Mouse (Mus musculus) neural tube, embryonic 14.5 days (tissue): ENCODE measurements at regions not wholly inside any gene's neighbourhood (a gene's known extent, or its start where the extent isn't known, plus 50 kb on each side); places are given as distances from the start of the nearest gene placed in this dataset.

Source experiments
- ATAC-seq: fragments of 200-750 bp; cut with Nextera tagmentation; 2 replicates; pipeline ENCODE4 v1.8.0; 2017; ENCODE audit warnings: low read depth, mild to moderate bottlenecking, moderate TSS enrichment, moderate library complexity
- H3K27ac ChIP-seq: fragments of 300-500 bp; sonication (generic); 2 replicates; pipeline ENCODE4 v1.5.1; 2014; ENCODE audit warnings: low read depth, mild to moderate bottlenecking, control low read depth, low read length, moderate library complexity, mixed read lengths
- H3K27me3 ChIP-seq: fragments of 300-500 bp; sonication (generic); 2 replicates; pipeline ENCODE4 v1.6.1; 2014; ENCODE audit warnings: low read length; ENCODE audit not compliant: control insufficient read depth, insufficient read depth
- H3K36me3 ChIP-seq: fragments of 300-500 bp; sonication (generic); 2 replicates; pipeline ENCODE4 v1.6.1; 2014; ENCODE audit warnings: low read length, mixed read lengths; ENCODE audit not compliant: control insufficient read depth, insufficient read depth
- H3K4me1 ChIP-seq: fragments of 300-500 bp; sonication (generic); 2 replicates; pipeline ENCODE4 v1.6.1; 2014; ENCODE audit warnings: low read length; ENCODE audit not compliant: control insufficient read depth, insufficient read depth
- H3K4me2 ChIP-seq: fragments of 300-500 bp; sonication (generic); 2 replicates; pipeline ENCODE4 v1.6.1; 2014; ENCODE audit warnings: mild to moderate bottlenecking, low read depth, low read length, control low read depth
- H3K4me3 ChIP-seq: fragments of 300-500 bp; sonication (generic); 2 replicates; pipeline ENCODE4 v1.5.1; 2014; ENCODE audit warnings: low read depth, low read length, control low read depth, mixed read lengths
- H3K9ac ChIP-seq: fragments of 300-500 bp; sonication (generic); replicated peaks from 2 replicates; pipeline ENCODE4 v1.6.1; 2014; ENCODE audit warnings: low read depth, mild to moderate bottlenecking, control low read depth, low read length, mixed read lengths
- H3K9me3 ChIP-seq: fragments of 300-500 bp; sonication (generic); 2 replicates; pipeline ENCODE4 v1.6.1; 2016; ENCODE audit warnings: low read length; ENCODE audit not compliant: control insufficient read depth
- WGBS: fragments of 180-500 bp; shearing (Covaris S2); extraction: QIAGEN DNeasy Blood & Tissue Kit; methylation state at CpG from one replicate; pipeline ENCODE4 v1.1.7; 2014; 5-methylcytosine and 5-hydroxymethylcytosine counted together

- Histone ChIP-seq H3K4me3 (no peak overlapping the region), H3K36me3 (no peaks in the 10 kb centered on the region), H3K4me2 (no peak overlapping the region), H3K27ac (no peak overlapping the region), H3K27me3 (no peaks in the 10 kb centered on the region), H3K4me1 (no peaks in the 10 kb centered on the region), H3K9ac (no peak overlapping the region), H3K9me3 (no peaks in the 10 kb centered on the region)
- ATAC-seq: no peak
Measured at GRCm38 (mm10) chr3:53981585-53981984, 118.0 kb upstream of the Ufm1 start.

- Histone ChIP-seq H3K27ac (no peak overlapping the region), H3K27me3 (no peaks in the 10 kb centered on the region), H3K4me1 (no peaks in the 10 kb centered on the region), H3K36me3 (no peaks in the 10 kb centered on the region), H3K9ac (no peak overlapping the region), H3K9me3 (no peaks in the 10 kb centered on the region), H3K4me2 (no peak overlapping the region), H3K4me3 (no peak overlapping the region)
- no peak for ATAC-seq
- 87% methylated on average over 5 of the region's 5 CpGs for WGBS
Measured at GRCm38 (mm10) chr3:53977379-53978080, 113.9 kb upstream of the Ufm1 start.

- Histone ChIP-seq H3K9ac (no peak overlapping the region), H3K4me3 (no peak overlapping the region), H3K27me3 (no peaks in the 10 kb centered on the region), H3K4me2 (no peak overlapping the region), H3K9me3 (no peaks in the 10 kb centered on the region), H3K4me1 (no peaks in the 10 kb centered on the region), H3K27ac (no peak overlapping the region), H3K36me3 (no peaks in the 10 kb centered on the region)
- WGBS: 44% methylated on average over 10 of the region's 10 CpGs
- ATAC-seq: no peak
Measured at GRCm38 (mm10) chr3:53974905-53975551, 111.4 kb upstream of the Ufm1 start.

- Histone ChIP-seq H3K9ac (no peak overlapping the region), H3K4me3 (no peak overlapping the region), H3K9me3 (no peaks in the 10 kb centered on the region), H3K4me2 (no peak overlapping the region), H3K4me1 (no peaks in the 10 kb centered on the region), H3K27me3 (no peaks in the 10 kb centered on the region), H3K36me3 (no peaks in the 10 kb centered on the region), H3K27ac (no peak overlapping the region)
- no peak for ATAC-seq
- 22% methylated on average over 5 of the region's 5 CpGs for WGBS
Measured at GRCm38 (mm10) chr3:53969000-53969641, 105.5 kb upstream of the Ufm1 start.

GRCm38 (mm10) chr3:53965142-53965541 lies 101.5 kb upstream of the Ufm1 start:
- no peak for ATAC-seq
- H3K9me3 ChIP-seq: no peaks in the 10 kb centered on the region
- no peak overlapping the region for H3K4me3 ChIP-seq
- H3K27ac ChIP-seq: no peak overlapping the region
- H3K4me1 ChIP-seq: no peaks in the 10 kb centered on the region
- no peaks in the 10 kb centered on the region for H3K36me3 ChIP-seq
- WGBS: 67% methylated on average over 5 of the region's 5 CpGs
- no peaks in the 10 kb centered on the region for H3K27me3 ChIP-seq
- no peak overlapping the region for H3K4me2 ChIP-seq
- H3K9ac ChIP-seq: no peak overlapping the region

- H3K36me3 ChIP-seq: no peaks in the 10 kb centered on the region
- no peaks in the 10 kb centered on the region for H3K27me3 ChIP-seq
- H3K27ac ChIP-seq: no peak overlapping the region
- H3K4me1 ChIP-seq: no peaks in the 10 kb centered on the region
- H3K4me2 ChIP-seq: no peak overlapping the region
- no peaks in the 10 kb centered on the region for H3K9me3 ChIP-seq
- no peak for ATAC-seq
- 97% methylated on average over 2 of the region's 2 CpGs for WGBS
- no peak overlapping the region for H3K4me3 ChIP-seq
- H3K9ac ChIP-seq: no peak overlapping the region
Measured at GRCm38 (mm10) chr3:53953801-53954200, 90.2 kb upstream of the Ufm1 start.

- no peak overlapping the region for H3K4me2 ChIP-seq
- H3K27me3 ChIP-seq: no peaks in the 10 kb centered on the region
- no peaks in the 10 kb centered on the region for H3K9me3 ChIP-seq
- H3K27ac ChIP-seq: no peak overlapping the region
- 89% methylated on average over 3 of the region's 3 CpGs for WGBS
- no peak overlapping the region for H3K4me3 ChIP-seq
- H3K4me1 ChIP-seq: no peaks in the 10 kb centered on the region
- no peak overlapping the region for H3K9ac ChIP-seq
- ATAC-seq: no peak
- no peaks in the 10 kb centered on the region for H3K36me3 ChIP-seq
Measured at GRCm38 (mm10) chr3:53939684-53940189, 76.1 kb upstream of the Ufm1 start.

- Histone ChIP-seq H3K36me3 (no peaks in the 10 kb centered on the region), H3K4me1 (no peaks in the 10 kb centered on the region), H3K4me2 (no peak overlapping the region), H3K27ac (no peak overlapping the region), H3K27me3 (no peaks in the 10 kb centered on the region), H3K9me3 (no peaks in the 10 kb centered on the region), H3K9ac (no peak overlapping the region), H3K4me3 (no peak overlapping the region)
- 83% methylated on average over 6 of the region's 6 CpGs for WGBS
- ATAC-seq: no peak
Measured at GRCm38 (mm10) chr3:53931745-53932144, 68.1 kb upstream of the Ufm1 start.

- WGBS: 92% methylated on average over 2 of the region's 2 CpGs
- Histone ChIP-seq H3K36me3 (no peaks in the 10 kb centered on the region), H3K4me2 (no peak overlapping the region), H3K4me1 (no peaks in the 10 kb centered on the region), H3K27ac (no peak overlapping the region), H3K9me3 (no peaks in the 10 kb centered on the region), H3K27me3 (no peaks in the 10 kb centered on the region), H3K4me3 (no peak overlapping the region), H3K9ac (no peak overlapping the region)
- no peak for ATAC-seq
Measured at GRCm38 (mm10) chr3:53919941-53920340, 56.3 kb upstream of the Ufm1 start.
